Mouse (Mus musculus) stomach, embryonic 15.5 days (tissue): ENCODE measurements around the gene Ikzf4. TPM values are rescaled to one million over a fixed set of nuclear protein-coding genes. Genes with fewer than 3 reads are reported as not detected.
"Not testable (repeated sequence)": the region's sequence is repeated elsewhere in the genome, so short reads cannot be mapped to it uniquely, and the experiment has no call there.

Experiments
- ATAC-seq: fragments of 200-750 bp; cut with Nextera tagmentation; 2 replicates; pipeline ENCODE4 v1.8.0; 2017; ENCODE audit warnings: low read depth, moderate number of reproducible peaks, moderate TSS enrichment; ENCODE audit not compliant: insufficient read depth, low FRiP score
- H3K27ac ChIP-seq: fragments of 300-500 bp; sonication (generic); 2 replicates; pipeline ENCODE4 v1.5.1; 2015; ENCODE audit warnings: mild to moderate bottlenecking, inconsistent platforms
- H3K27me3 ChIP-seq: fragments of 300-500 bp; sonication (generic); replicated peaks from 2 replicates; pipeline ENCODE4 v1.6.1; 2015; ENCODE audit warnings: inconsistent platforms
- H3K36me3 ChIP-seq: fragments of 300-500 bp; sonication (generic); 2 replicates; pipeline ENCODE4 v1.6.1; 2015; ENCODE audit warnings: inconsistent platforms
- H3K4me1 ChIP-seq: fragments of 300-500 bp; sonication (generic); 2 replicates; pipeline ENCODE4 v1.6.1; 2015; ENCODE audit warnings: inconsistent platforms
- H3K4me2 ChIP-seq: fragments of 300-500 bp; sonication (generic); 2 replicates; pipeline ENCODE4 v1.6.1; 2015; ENCODE audit warnings: mild to moderate bottlenecking, inconsistent platforms
- H3K4me3 ChIP-seq: fragments of 300-500 bp; sonication (generic); replicated peaks from 2 replicates; pipeline ENCODE4 v1.5.1; 2015; ENCODE audit warnings: inconsistent platforms
- H3K9ac ChIP-seq: fragments of 300-500 bp; sonication (generic); 2 replicates; pipeline ENCODE4 v1.6.1; 2015; ENCODE audit warnings: inconsistent platforms
- H3K9me3 ChIP-seq: fragments of 300-500 bp; sonication (generic); 2 replicates; pipeline ENCODE4 v1.6.1; 2016; ENCODE audit warnings: inconsistent platforms
- WGBS: fragments of 180-500 bp; shearing (Covaris S2); methylation state at CpG from one replicate; pipeline ENCODE4 v1.1.7; 2015; 5-methylcytosine and 5-hydroxymethylcytosine counted together
- polyA plus RNA-seq: library from polyadenylated mRNA; unstranded; fragments of >200 nt; fragmentation: Nextera tagmentation; extraction: Ambion mirVana; gene quantifications from 2 replicates; pipeline ENCODE4 v1.2.1, GENCODE M21; 2015

Ikzf4 gene
- polyA plus RNA-seq, 1 experiment from 2014 or later, result 2.2 TPM

GRCm38 (mm10) chr10:128621986-128622520, 23.7 kb downstream of the Ikzf4 start:
- 74% methylated on average over 3 of the region's 3 CpGs for WGBS
- 0 out of 2 replicates have a peak, but pooled peaks cover 5% of the 10 kb centered on the region for H3K4me1 ChIP-seq
- no peaks in the 10 kb centered on the region for H3K9me3 ChIP-seq
- H3K4me2 ChIP-seq, result no peak overlapping the region
- H3K36me3 ChIP-seq, result peaks cover 17% of the 10 kb centered on the region
- ATAC-seq, result no peak
- H3K9ac ChIP-seq, result no peak overlapping the region
- H3K27me3 ChIP-seq, result no peaks in the 10 kb centered on the region
- no peak overlapping the region for H3K4me3 ChIP-seq
- no peak overlapping the region for H3K27ac ChIP-seq

GRCm38 (mm10) chr10:128620241-128620640, 25.6 kb downstream of the Ikzf4 start:
- no peak overlapping the region for H3K27ac ChIP-seq
- H3K4me2 ChIP-seq, result no peak overlapping the region
- H3K4me3 ChIP-seq, result no peak overlapping the region
- no peak overlapping the region for H3K9ac ChIP-seq
- H3K36me3 ChIP-seq, result peaks cover 17% of the 10 kb centered on the region
- 0 out of 2 replicates have a peak, but pooled peaks cover 2% of the 10 kb centered on the region for H3K4me1 ChIP-seq
- no peaks in the 10 kb centered on the region for H3K27me3 ChIP-seq
- H3K9me3 ChIP-seq, result no peaks in the 10 kb centered on the region
- no peak for ATAC-seq

DNA sequence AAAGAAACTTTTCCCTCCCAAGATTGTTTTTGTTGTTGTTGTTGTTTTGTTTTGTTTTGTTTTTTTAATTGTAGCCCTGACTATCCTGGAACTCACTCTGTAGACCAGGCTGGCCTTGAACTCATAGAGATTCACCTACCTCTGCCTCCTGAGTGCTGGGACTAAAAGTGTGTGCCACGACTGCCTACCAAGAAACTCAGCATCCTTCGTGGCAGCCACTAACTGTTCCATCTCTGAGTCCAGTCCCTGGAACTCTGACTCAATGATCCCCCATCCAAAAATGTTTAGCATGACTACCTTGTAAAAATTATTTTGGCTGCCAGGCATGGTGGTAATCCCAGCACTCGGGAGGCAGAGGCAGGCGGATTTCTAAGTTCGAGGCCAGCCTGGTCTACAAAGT, 26.6 kb downstream of the Ikzf4 start:
- H3K27me3 ChIP-seq, H3K9me3 ChIP-seq, H3K4me1 ChIP-seq, ATAC-seq, H3K27ac ChIP-seq, H3K9ac ChIP-seq, H3K4me2 ChIP-seq, H3K36me3 ChIP-seq, H3K4me3 ChIP-seq: not testable (repeated sequence)
- WGBS, result 88% methylated on average over 5 of the region's 5 CpGs

DNA sequence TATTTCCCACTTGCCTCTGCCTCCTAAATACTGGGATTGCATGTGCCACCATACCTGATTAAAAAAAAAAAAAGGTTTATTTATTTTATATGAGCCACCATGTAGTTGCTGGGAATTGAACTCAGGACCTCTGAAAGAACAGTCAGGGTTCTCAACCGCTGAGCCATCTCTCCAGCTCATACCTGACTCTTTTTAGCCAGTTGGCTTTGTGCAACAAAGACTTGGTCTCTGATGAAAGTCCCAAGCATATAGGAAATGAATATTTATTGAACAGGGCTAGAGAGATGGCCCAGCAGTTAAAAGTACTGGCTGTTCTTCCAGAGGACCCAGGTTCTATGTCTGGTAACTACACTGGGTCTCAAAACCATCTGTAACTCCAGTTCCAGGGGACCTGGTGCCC, 27.2 kb downstream of the Ikzf4 start:
- Histone ChIP-seq H3K36me3 (0 out of 2 replicates have a peak, but pooled peaks cover 3% of the 10 kb centered on the region), H3K27me3 (no peaks in the 10 kb centered on the region), H3K9ac (no peak overlapping the region), H3K4me3 (no peak overlapping the region), H3K9me3 (no peaks in the 10 kb centered on the region), H3K4me1 (no peaks in the 10 kb centered on the region), H3K27ac (no peak overlapping the region), H3K4me2 (no peak overlapping the region)
- WGBS, result 93% methylated on average over 1 of the region's 1 CpGs
- no peak for ATAC-seq

DNA sequence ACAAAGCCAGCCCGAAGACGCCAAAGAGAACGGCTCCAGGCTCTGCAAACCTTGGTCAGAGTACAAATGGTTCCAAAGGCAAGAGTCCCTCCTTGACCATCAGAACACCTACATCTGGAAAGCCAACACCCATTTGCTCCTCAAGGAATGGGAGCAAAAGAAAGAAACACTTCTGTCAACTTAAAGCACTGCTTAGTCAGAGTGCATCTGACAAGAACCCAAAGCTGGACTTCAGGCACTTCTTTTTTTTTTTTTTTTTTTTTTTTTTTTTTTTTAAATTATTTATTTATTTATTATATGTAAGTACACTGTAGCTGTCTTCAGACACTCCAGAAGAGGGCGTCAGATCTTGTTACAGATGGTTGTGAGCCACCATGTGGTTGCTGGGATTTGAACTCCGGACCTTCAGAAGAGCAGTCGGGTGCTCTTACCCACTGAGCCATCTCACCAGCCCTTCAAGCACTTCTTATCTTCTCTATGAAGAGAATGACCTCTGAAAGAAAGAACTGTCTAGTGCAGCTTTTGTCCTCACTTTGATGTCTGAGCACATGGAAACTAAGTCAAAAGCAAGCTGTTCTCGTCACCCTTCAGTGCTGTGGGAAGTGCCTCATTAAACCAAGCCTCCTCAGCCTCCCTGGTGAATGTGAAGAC, 29.9 kb downstream of the Ikzf4 start:
- not testable (repeated sequence) for H3K4me3 ChIP-seq, H3K9me3 ChIP-seq, H3K4me1 ChIP-seq, H3K27me3 ChIP-seq, H3K4me2 ChIP-seq, H3K36me3 ChIP-seq, H3K27ac ChIP-seq, H3K9ac ChIP-seq, ATAC-seq
- WGBS, result 86% methylated on average over 6 of the region's 7 CpGs

DNA sequence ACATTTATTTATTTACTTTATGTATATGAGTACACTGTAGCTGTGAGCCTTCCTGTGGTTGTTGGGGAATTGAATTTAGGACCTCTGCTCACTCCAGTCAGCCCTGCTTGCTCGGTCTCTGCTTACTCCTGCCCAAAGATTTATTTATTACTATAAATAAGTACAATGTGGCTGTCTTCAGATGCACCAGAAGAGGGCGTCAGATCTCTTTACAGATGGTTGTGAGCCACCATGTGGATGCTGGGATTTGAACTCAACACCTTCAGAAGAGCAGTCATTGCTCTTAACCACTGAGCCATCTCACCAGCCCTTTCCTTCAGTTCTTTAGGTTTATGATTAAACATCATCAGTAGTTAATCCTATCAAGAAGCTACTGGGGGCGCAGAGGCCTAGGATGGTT, 30.9 kb downstream of the Ikzf4 start:
- H3K27ac ChIP-seq, result no peak overlapping the region
- no peaks in the 10 kb centered on the region for H3K27me3 ChIP-seq
- WGBS, result 58% methylated on average over 3 of the region's 3 CpGs
- no peak for ATAC-seq
- no peaks in the 10 kb centered on the region for H3K36me3 ChIP-seq
- no peak overlapping the region for H3K9ac ChIP-seq
- H3K4me3 ChIP-seq, result no peak overlapping the region
- H3K4me1 ChIP-seq, result peaks cover 3% of the 10 kb centered on the region; the same call in 1 of the 2 replicates
- H3K4me2 ChIP-seq, result no peak overlapping the region
- H3K9me3 ChIP-seq, result no peaks in the 10 kb centered on the region

DNA sequence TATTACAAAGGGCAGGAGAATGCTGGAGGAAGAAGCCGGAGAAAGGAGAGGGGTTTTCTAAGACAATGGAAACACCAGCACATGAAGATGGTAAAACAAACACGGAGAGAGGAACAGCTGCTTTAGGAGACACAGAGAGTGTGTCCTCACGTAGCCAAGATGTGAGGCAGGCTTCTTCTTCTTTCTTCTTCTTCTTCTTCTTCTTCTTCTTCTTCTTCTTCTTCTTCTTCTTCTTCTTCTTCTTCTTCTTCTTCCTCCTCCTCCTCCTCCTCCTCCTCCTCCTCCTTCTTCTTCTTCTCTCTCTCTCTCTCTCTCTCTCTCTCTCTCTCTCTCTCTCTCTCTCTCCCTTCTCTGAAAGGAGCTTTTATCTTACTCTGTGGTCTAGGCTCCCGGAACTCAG, 32.0 kb downstream of the Ikzf4 start:
- H3K4me3 ChIP-seq, H3K4me2 ChIP-seq, H3K36me3 ChIP-seq, H3K9me3 ChIP-seq, H3K27ac ChIP-seq, ATAC-seq, H3K9ac ChIP-seq, H3K27me3 ChIP-seq, H3K4me1 ChIP-seq: not testable (repeated sequence)
- 64% methylated on average over 4 of the region's 4 CpGs for WGBS

DNA sequence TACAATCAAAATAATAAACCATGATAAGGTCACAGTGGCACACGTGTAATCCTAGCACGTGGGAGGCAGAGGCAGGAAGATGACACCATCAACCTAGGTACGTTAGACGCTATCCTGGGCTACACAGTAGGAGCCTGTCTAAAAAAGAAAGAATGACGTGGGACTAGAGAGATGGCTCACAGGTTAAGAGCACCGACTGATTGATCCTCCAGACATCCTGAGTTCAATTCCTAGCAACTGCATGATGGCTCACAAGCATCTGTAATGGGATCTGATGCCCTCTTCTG, 32.7 kb downstream of the Ikzf4 start:
- ATAC-seq, result no peak; the same call in 1 of the 2 replicates
- no peaks in the 10 kb centered on the region for H3K9me3 ChIP-seq
- no peak overlapping the region for H3K4me3 ChIP-seq
- H3K4me1 ChIP-seq, result peaks cover 3% of the 10 kb centered on the region; the same call in 1 of the 2 replicates
- H3K27ac ChIP-seq, result no peak overlapping the region
- no peaks in the 10 kb centered on the region for H3K36me3 ChIP-seq
- H3K27me3 ChIP-seq, result no peaks in the 10 kb centered on the region
- H3K9ac ChIP-seq, result no peak overlapping the region
- no peak overlapping the region for H3K4me2 ChIP-seq
- 37% methylated on average over 6 of the region's 6 CpGs for WGBS

- WGBS, result 13% methylated on average over 16 of the region's 16 CpGs
- H3K9me3 ChIP-seq, result no peaks in the 10 kb centered on the region
- H3K4me1 ChIP-seq, result peaks cover 3% of the 10 kb centered on the region; the same call in 1 of the 2 replicates
- H3K36me3 ChIP-seq, result no peaks in the 10 kb centered on the region
- ATAC-seq, result peak; percentile 59; the same call in 1 of the 2 replicates
- H3K9ac ChIP-seq, result no peak overlapping the region
- peak overlapping the region; percentile 34; the same call in 1 of the 2 replicates for H3K4me2 ChIP-seq
- no peak overlapping the region for H3K4me3 ChIP-seq
- H3K27me3 ChIP-seq, result no peaks in the 10 kb centered on the region
- no peak overlapping the region for H3K27ac ChIP-seq
Measured at GRCm38 (mm10) chr10:128612433-128613153, 33.2 kb downstream of the Ikzf4 start.

GRCm38 (mm10) chr10:128606483-128606882, 39.3 kb downstream of the Ikzf4 start:
- no peak for ATAC-seq
- Histone ChIP-seq H3K4me1 (no peaks in the 10 kb centered on the region), H3K4me3 (no peak overlapping the region), H3K4me2 (no peak overlapping the region), H3K27ac (no peak overlapping the region), H3K36me3 (no peaks in the 10 kb centered on the region), H3K9ac (no peak overlapping the region), H3K9me3 (no peaks in the 10 kb centered on the region), H3K27me3 (no peaks in the 10 kb centered on the region)
- WGBS, result 44% methylated on average over 2 of the region's 2 CpGs

GRCm38 (mm10) chr10:128602470-128603128, 43.2 kb downstream of the Ikzf4 start:
- ATAC-seq, result no peak
- 74% methylated on average over 4 of the region's 4 CpGs for WGBS
- Histone ChIP-seq H3K4me2 (no peak overlapping the region), H3K36me3 (no peaks in the 10 kb centered on the region), H3K4me3 (no peak overlapping the region), H3K9ac (no peak overlapping the region), H3K9me3 (no peaks in the 10 kb centered on the region), H3K27ac (no peak overlapping the region), H3K27me3 (no peaks in the 10 kb centered on the region), H3K4me1 (no peaks in the 10 kb centered on the region)

DNA sequence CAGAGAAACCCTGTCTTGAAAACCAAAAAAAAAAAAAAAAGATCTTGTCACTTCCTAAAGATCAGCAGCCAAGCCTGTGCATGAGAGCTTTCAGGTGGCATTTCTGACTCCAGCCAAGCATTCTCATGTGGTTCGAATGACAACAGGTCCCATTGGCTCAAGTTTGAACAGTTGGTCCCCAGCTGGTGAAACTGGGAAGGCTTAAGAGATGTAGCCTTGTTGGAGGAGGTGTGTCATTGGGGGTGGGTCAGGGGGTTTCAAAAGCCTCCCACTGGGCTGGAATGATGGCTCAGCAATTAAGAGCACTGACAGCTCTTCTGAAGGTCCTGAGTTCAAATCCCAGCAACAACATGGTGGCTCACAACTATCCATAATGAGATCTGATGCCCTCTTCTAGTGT, 44.3 kb downstream of the Ikzf4 start:
- no peak overlapping the region for H3K9ac ChIP-seq
- no peak overlapping the region for H3K4me3 ChIP-seq
- H3K9me3 ChIP-seq, result no peaks in the 10 kb centered on the region
- H3K36me3 ChIP-seq, result no peaks in the 10 kb centered on the region
- no peak overlapping the region for H3K27ac ChIP-seq
- no peaks in the 10 kb centered on the region for H3K27me3 ChIP-seq
- ATAC-seq, result no peak
- 68% methylated on average over 1 of the region's 1 CpGs for WGBS
- H3K4me2 ChIP-seq, result no peak overlapping the region
- H3K4me1 ChIP-seq, result no peaks in the 10 kb centered on the region
